Comparison of ENCODE assay signal across 8 mouse cellular contexts in the genomic region with DNA sequence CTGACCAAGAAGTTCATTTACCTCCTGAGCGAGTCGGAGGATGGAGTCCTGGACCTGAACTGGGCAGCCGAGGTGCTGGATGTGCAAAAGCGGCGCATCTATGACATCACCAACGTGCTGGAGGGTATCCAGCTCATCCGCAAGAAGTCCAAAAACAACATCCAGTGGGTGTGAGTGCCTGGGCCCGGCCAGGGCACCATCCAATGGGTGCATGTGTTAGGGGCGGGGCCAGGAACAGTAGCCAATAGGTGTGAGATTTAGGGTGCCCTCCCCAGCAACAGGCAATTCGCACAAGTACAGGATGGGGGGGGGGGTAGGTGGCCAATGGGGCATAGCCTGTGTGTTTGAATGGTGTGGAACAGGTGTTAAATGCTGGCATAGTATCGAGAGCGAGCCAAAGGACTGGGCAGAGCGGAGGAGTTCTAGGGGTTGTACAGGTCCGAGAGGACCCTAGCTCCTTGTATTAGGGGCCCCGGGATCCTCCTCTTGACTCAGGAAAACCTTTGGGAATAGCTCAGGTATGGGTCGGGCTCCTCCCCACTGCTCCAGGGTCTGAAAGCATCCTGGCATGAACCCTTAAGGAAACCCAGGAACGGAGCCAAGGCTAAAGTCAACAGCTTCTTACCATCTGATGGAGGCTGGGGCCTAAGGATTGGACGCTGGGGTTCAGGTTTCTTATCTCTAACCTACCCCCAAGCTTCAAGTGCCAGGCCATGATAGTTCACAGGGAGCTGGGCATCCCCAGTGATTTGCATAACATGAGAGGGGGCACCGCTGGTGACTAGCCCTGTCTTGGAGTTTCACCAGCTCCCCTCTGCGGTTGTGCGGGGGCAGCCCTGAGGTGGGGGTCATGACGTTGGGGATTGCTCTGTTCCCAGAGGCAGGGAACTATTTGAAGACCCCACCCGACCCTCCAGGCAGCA. TPM values are rescaled to one million over a fixed set of nuclear protein-coding genes. Genes with fewer than 3 reads are reported as not detected.
DNase-seq lines count a peak whose midpoint lies in the region; ATAC-seq and TF ChIP-seq lines count a peak whose summit lies in the region.

No protein-coding gene starts in this region.

- no peaks in the 10 kb centered on the region for H3K9me3 ChIP-seq in embryonic facial prominence, embryonic 13.5 days
- no peaks in the 10 kb centered on the region for H3K9me3 ChIP-seq in limb, embryonic 12.5 days
- no peaks in the 10 kb centered on the region for H3K9me3 ChIP-seq in midbrain, embryonic 13.5 days

- no peak overlapping the region for H3K27ac ChIP-seq in embryonic facial prominence, embryonic 13.5 days
- H3K27ac ChIP-seq in limb, embryonic 12.5 days: 0 out of 2 replicates have a peak overlapping the region, but pooled peaks have one; percentile 4
- H3K27ac ChIP-seq in midbrain, embryonic 13.5 days: no peak overlapping the region
- H3K27ac ChIP-seq in spleen, adult 2 months (ENCODE audit: insufficient read depth, low read length): peak overlapping the region; percentile 96

- no peak for TF ChIP-seq CTCF in spleen, adult 2 months (IDR thresholded peaks at IDR 0.05; ENCODE audit: extremely low read depth, insufficient read depth, insufficient read length, insufficient replicate concordance)

- TF ChIP-seq POLR2A in spleen, adult 2 months (IDR thresholded peaks at IDR 0.05; ENCODE audit: low read depth, low read length): peak; percentile 6; the same call in 1 of the 2 replicates

- peaks cover 6% of the 10 kb centered on the region; the same call in 1 of the 2 replicates for H3K36me3 ChIP-seq in embryonic facial prominence, embryonic 13.5 days
- peaks cover 23% of the 10 kb centered on the region for H3K36me3 ChIP-seq in limb, embryonic 12.5 days
- H3K36me3 ChIP-seq in midbrain, embryonic 13.5 days: no peaks in the 10 kb centered on the region
- 0 out of 2 replicates have a peak, but pooled peaks cover 1% of the 10 kb centered on the region for H3K36me3 ChIP-seq in spleen, adult 2 months (ENCODE audit: control insufficient read depth, insufficient read depth, low read length)

- H3K9ac ChIP-seq in embryonic facial prominence, embryonic 13.5 days: peak overlapping the region; percentile 58
- peak overlapping the region; percentile 37 for H3K9ac ChIP-seq in limb, embryonic 12.5 days (replicated peaks)
- H3K9ac ChIP-seq in midbrain, embryonic 13.5 days (replicated peaks): peak overlapping the region; percentile 53

- ATAC-seq in cerebellum, adult (ENCODE audit: insufficient number of reproducible peaks, low FRiP score, low TSS enrichment): no peak
- ATAC-seq in embryonic facial prominence, embryonic 13.5 days (ENCODE audit: insufficient number of reproducible peaks, insufficient read depth, low FRiP score, low TSS enrichment, low read depth): peak; percentile 74; the same call in 1 of the 2 replicates
- peak; percentile 78 for ATAC-seq in limb, embryonic 12.5 days (ENCODE audit: insufficient number of reproducible peaks, insufficient read depth, low FRiP score, low TSS enrichment, low read depth)
- peak; percentile 79 for ATAC-seq in midbrain, embryonic 13.5 days

- WGBS in embryonic facial prominence, embryonic 13.5 days: 20% methylated on average over 23 of the region's 23 CpGs
- WGBS in limb, embryonic 12.5 days: 17% methylated on average over 23 of the region's 23 CpGs
- WGBS in midbrain, embryonic 13.5 days: 21% methylated on average over 23 of the region's 23 CpGs
- 47% methylated on average over 23 of the region's 23 CpGs for WGBS in spleen, adult 2 months

- peaks cover 50% of the 10 kb centered on the region for H3K4me1 ChIP-seq in embryonic facial prominence, embryonic 13.5 days
- peaks cover 46% of the 10 kb centered on the region for H3K4me1 ChIP-seq in limb, embryonic 12.5 days (replicated peaks)
- H3K4me1 ChIP-seq in midbrain, embryonic 13.5 days (replicated peaks): peaks cover 44% of the 10 kb centered on the region
- peaks cover 49% of the 10 kb centered on the region; the same call in 1 of the 2 replicates for H3K4me1 ChIP-seq in spleen, adult 2 months (ENCODE audit: control insufficient read depth, insufficient read depth, insufficient read length)

- H3K27me3 ChIP-seq in embryonic facial prominence, embryonic 13.5 days: no peaks in the 10 kb centered on the region
- H3K27me3 ChIP-seq in limb, embryonic 12.5 days: no peaks in the 10 kb centered on the region
- no peaks in the 10 kb centered on the region for H3K27me3 ChIP-seq in midbrain, embryonic 13.5 days
- no peaks in the 10 kb centered on the region for H3K27me3 ChIP-seq in spleen, adult 2 months (ENCODE audit: control insufficient read depth, insufficient read depth, low read length)

- H3K4me3 ChIP-seq in embryonic facial prominence, embryonic 13.5 days: peak overlapping the region; percentile 38
- H3K4me3 ChIP-seq in limb, embryonic 12.5 days (replicated peaks): peak overlapping the region; percentile 39
- peak overlapping the region; percentile 32 for H3K4me3 ChIP-seq in midbrain, embryonic 13.5 days (replicated peaks)
- H3K4me3 ChIP-seq in spleen, adult 2 months (ENCODE audit: extremely low read depth, insufficient read depth, insufficient read length): peak overlapping the region; percentile 63

- H3K4me2 ChIP-seq in embryonic facial prominence, embryonic 13.5 days: peak overlapping the region; percentile 56
- H3K4me2 ChIP-seq in limb, embryonic 12.5 days: peak overlapping the region; percentile 54
- peak overlapping the region; percentile 54 for H3K4me2 ChIP-seq in midbrain, embryonic 13.5 days (replicated peaks)

- DNase-seq in cerebellum, adult 11 months: peak; percentile 32
- DNase-seq in heart, adult 18-20 months: peak; percentile 81 to 86
- DNase-seq in kidney, adult 18-20 months: peak; percentile 83
- DNase-seq in spleen, adult 2 months (ENCODE audit: low read depth in 1 of 2, low spot score in 2 of 2): peak; percentile 89 to 92

RNA-seq across cellular contexts. Expression of gene E2f2, which starts 8.5 kb away (rescaled TPM):
- polyA plus RNA-seq in embryonic facial prominence, embryonic 13.5 days (2015; fragmentation: Nextera tagmentation; extraction: Ambion mirVana): 6.4 and 7.1 TPM in 2 replicates
- total RNA-seq in heart, adult 18-20 months (2021): 1 to 10 TPM; 1.3 to 1.4 TPM
- 10.6 and 10.8 TPM in 2 replicates for polyA plus RNA-seq in limb, embryonic 12.5 days (2016; fragmentation: Nextera tagmentation; extraction: Ambion mirVana)
- polyA plus RNA-seq in midbrain, embryonic 13.5 days (2015; fragmentation: Nextera tagmentation; extraction: Ambion mirVana): 3.8 and 4.0 TPM in 2 replicates
- polyA plus RNA-seq in spleen, adult 2 months (2012; rRNA removed): 32.1 and 33.5 TPM in 2 replicates

RNA-seq across cellular contexts. Expression of gene Asap3, which starts 25.5 kb away (rescaled TPM):
- polyA plus RNA-seq in embryonic facial prominence, embryonic 13.5 days (2015; fragmentation: Nextera tagmentation; extraction: Ambion mirVana): 10.9 and 11.6 TPM in 2 replicates
- 1 to 10 TPM; 7.6 to 9.1 TPM for total RNA-seq in heart, adult 18-20 months (2021)
- 9.9 and 11.3 TPM in 2 replicates for polyA plus RNA-seq in limb, embryonic 12.5 days (2016; fragmentation: Nextera tagmentation; extraction: Ambion mirVana)
- 3.9 and 4.5 TPM in 2 replicates for polyA plus RNA-seq in midbrain, embryonic 13.5 days (2015; fragmentation: Nextera tagmentation; extraction: Ambion mirVana)
- 1.9 and 2.5 TPM in 2 replicates for polyA plus RNA-seq in spleen, adult 2 months (2012; rRNA removed)

RNA-seq across cellular contexts. Expression of gene Id3, which starts 37.4 kb away (rescaled TPM):
- 540 and 613 TPM in 2 replicates for polyA plus RNA-seq in embryonic facial prominence, embryonic 13.5 days (2015; fragmentation: Nextera tagmentation; extraction: Ambion mirVana)
- total RNA-seq in heart, adult 18-20 months (2021): 10 to 100 TPM; 58.3 to 64.3 TPM
- 652 and 658 TPM in 2 replicates for polyA plus RNA-seq in limb, embryonic 12.5 days (2016; fragmentation: Nextera tagmentation; extraction: Ambion mirVana)
- polyA plus RNA-seq in midbrain, embryonic 13.5 days (2015; fragmentation: Nextera tagmentation; extraction: Ambion mirVana): 175 and 214 TPM in 2 replicates
- 138 and 195 TPM in 2 replicates for polyA plus RNA-seq in spleen, adult 2 months (2012; rRNA removed)

Comparison
In these comparisons a context has a peak if more than half of its experiments do, and no peak if none do; other contexts are left out.
1. DNase-seq: peak in every context shown above with its lines; median percentile 90 in spleen, adult 2 months; 84 in heart, adult 18-20 months; 83 in kidney, adult 18-20 months; 32 in cerebellum, adult 11 months.
2. H3K27ac ChIP-seq: peak in limb, embryonic 12.5 days (single experiment) and spleen, adult 2 months (single experiment); none in embryonic facial prominence, embryonic 13.5 days (single experiment) and midbrain, embryonic 13.5 days (single experiment).
3. Peak in every context shown above with its lines, with median percentiles within 50 percentile points of each other: H3K4me2 ChIP-seq, H3K4me3 ChIP-seq and H3K9ac ChIP-seq.